Mouse (Mus musculus) bone marrow macrophage, adult 2 months (primary cell): Measurements from ENCODE around the gene Nav2.

Source experiments
- CTCF ChIP-seq: IDR thresholded peaks from 2 replicates; pipeline ENCODE4 v1.5.1; 2012; ENCODE audit warnings: low read depth, mild to moderate bottlenecking, low read length, moderate library complexity
- POLR2A ChIP-seq: IDR thresholded peaks from 2 replicates; pipeline ENCODE4 v1.6.1; 2012; ENCODE audit warnings: mild to moderate bottlenecking, low read depth, low read length, borderline replicate concordance

- TF ChIP-seq CTCF (no peak), POLR2A (no peak)
These were observed 576.9 kb downstream of the Nav2 start for GRCm38 (mm10) chr7:49485292-49485847.
